Mouse (Mus musculus) cerebellum, adult 2 months (tissue): ENCODE results near the gene Calhm3.

Experiments
- CTCF ChIP-seq: fragments of 200-500 bp; IDR thresholded peaks from 2 replicates; pipeline ENCODE4 v1.5.1; 2011; ENCODE audit warnings: low read depth, mild to moderate bottlenecking, control low read depth, low read length, moderate library complexity, borderline replicate concordance; ENCODE audit not compliant: insufficient read depth
- POLR2A ChIP-seq: fragments of 200-500 bp; IDR thresholded peaks from 2 replicates; pipeline ENCODE4 v1.6.1; 2011; ENCODE audit warnings: low read length, control low read depth, borderline replicate concordance; ENCODE audit not compliant: insufficient read depth

DNA sequence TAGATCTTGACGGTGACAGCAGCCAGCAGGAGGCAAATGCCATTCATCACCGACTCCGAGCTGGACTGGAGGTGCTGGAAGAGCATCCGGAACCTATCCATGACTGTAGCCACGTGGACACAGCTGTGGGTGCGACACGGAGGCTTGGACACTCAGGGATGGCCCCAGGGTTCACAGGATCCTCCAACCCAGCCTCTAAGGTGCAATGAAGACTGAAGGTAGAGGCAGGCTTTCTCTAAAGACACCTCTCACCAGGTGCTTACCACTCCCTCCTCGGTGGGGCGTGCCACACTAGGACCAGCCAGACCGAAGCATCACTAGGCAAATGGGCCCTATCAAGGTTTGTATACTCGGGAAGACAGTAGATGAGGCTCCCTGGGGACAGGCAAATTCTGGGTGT lies at the start of gene Calhm3:
- TF ChIP-seq CTCF, result no peak
- TF ChIP-seq POLR2A, result no peak
